Mouse (Mus musculus) forelimb bud, embryonic 11.5 days (tissue): ENCODE results near the gene Lin28a.
A peak's percentile ranks its signal among the peaks of the same experiment; 100 is the strongest.

Source experiments
- DNase-seq: peaks from one replicate; pipeline ENCODE4 v3.0.0-alpha.2; 2012; ENCODE audit warnings: low read depth, low spot score

Lin28a gene

GRCm38 (mm10) chr4:134018779-134019145 is at the start of gene Lin28a:
TSS of gene Lin28a (minus strand) at chr4:134018841.
- DNase-seq: no peak

DNA sequence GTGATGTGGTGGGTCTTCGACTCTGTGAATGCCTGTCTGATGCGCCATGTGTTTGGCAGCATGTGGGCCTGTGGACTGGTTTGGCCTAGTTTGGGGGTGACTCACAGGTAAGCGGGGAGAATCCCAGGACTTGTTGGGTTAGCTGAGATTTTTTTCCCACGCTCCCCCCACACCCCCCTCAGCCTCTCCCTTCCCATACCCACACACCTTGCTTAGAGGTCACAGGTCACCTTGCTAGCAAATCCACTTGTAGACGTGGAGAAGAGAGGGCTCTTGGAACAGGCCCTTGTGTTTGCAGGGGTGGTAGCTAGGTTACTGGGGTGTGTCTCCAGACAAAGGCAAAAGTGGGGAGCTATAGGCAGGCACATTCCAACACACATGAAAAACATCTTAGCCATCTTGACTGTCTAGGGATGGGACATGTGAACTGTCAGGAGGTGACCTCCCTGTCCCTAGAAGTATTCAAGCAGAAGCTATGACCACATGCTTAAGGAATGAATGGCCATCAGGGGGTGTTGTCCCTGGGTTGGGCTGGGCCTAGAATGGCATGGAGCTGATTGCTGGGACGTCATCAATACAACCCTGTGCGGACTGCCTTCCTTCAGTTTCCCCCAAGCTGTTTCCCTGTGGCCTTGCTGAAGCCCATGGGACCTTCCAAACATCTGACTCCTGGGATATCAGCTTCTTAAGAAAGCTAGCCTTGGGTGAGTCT is 49.3 kb upstream of the Lin28a start:
- no peak for DNase-seq

- DNase-seq: no peak
Observed at GRCm38 (mm10) chr4:134067383-134067782, 48.7 kb upstream of the Lin28a start.

GRCm38 (mm10) chr4:134065431-134066004 is 46.9 kb upstream of the Lin28a start:
- no peak for DNase-seq

GRCm38 (mm10) chr4:134062561-134062960 is 43.9 kb upstream of the Lin28a start:
- no peak for DNase-seq

- no peak for DNase-seq
Observed at GRCm38 (mm10) chr4:134061944-134062446, 43.4 kb upstream of the Lin28a start.

DNA sequence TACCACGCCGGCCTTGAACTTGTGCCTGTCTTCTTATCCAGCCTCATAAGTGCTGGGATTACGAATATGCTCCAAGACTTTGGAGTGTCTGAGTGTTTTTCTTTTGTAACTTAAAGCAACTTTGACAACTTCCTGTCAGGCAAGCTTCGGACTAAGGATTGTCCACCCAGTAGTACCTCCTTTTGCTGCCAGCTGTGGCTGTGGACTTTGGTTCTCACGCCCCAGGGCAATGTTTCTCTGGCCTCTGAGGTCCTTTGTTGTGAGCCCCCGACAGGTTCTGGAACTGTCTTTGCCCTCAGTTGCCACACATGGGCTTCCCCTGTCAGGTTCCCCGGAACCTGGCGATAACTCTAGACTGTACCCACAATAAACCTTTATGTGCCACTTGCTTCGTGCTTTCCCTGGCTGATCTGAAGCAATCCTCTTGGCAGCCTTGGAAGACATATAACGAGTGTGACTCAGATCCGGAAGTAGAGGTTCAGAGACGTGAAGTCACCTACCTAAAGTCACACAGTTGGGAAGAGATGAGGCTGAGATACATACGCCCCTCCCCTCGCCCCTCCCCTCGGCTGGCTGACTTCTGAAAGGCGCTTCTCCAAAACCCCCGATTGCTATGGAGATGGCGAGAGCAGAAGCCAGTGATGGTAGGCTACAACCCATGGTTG is 42.7 kb upstream of the Lin28a start:
- no peak for DNase-seq

DNA sequence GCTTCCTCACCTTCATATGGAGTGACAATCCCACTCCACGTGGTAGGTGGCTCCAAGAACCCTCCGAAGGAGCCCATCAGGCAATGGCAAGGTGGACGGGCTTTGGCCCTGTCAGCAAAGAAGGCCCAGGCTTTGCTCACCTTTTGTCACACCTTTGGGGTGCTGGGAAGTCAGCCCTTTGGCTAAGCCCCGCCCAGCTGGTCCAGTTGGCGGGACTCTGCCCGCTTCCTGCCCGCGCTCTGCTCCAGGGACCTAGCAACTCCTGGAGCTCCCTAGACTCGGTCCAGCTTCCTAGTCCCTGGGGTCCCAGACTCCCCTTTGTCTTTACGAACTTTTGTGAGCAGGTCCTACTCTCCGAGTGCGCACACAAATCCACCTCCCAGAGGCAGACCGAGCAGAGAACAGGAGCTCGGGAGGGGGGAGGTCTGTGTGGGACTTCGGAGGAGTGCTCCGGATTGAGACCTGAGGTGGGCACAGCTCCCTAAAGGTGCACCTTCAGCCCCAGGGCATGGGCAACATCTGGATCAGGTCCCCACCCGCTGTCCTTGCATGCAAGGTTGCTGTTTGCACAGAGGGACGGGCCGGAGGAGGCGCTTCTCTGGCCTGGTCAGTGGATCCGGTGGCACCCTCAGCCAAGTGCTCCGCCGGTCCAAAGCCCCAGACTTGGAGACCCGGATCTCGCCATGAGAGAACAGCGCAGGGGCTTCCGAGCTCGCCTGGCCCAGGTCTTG is 41.7 kb upstream of the Lin28a start, which contains the start of gene Crybg2:
Crybg2 (plus strand) TSS at position 681 of the 731 bp plus-strand sequence.
- DNase-seq: no peak

DNA sequence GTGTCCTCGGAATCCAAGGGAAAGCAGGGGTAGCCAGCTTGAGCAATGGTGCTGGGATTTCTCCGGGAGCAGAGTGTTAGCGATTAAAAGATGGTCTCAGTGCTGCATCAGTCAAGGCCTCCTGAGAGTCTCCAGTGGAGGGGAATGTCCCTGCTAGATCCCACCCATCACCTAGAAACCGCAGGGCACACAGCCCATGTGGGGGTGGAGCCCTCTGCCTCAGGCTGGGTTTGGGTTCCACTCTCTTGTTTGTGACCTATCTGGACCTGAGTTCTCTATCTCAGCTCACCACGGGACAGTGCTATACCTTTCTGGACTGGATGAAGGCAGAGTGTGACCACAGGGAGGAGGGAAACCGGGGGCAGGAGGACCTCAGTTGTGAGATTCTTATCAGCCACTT is 40.3 kb upstream of the Lin28a start:
- DNase-seq: no peak

DNA sequence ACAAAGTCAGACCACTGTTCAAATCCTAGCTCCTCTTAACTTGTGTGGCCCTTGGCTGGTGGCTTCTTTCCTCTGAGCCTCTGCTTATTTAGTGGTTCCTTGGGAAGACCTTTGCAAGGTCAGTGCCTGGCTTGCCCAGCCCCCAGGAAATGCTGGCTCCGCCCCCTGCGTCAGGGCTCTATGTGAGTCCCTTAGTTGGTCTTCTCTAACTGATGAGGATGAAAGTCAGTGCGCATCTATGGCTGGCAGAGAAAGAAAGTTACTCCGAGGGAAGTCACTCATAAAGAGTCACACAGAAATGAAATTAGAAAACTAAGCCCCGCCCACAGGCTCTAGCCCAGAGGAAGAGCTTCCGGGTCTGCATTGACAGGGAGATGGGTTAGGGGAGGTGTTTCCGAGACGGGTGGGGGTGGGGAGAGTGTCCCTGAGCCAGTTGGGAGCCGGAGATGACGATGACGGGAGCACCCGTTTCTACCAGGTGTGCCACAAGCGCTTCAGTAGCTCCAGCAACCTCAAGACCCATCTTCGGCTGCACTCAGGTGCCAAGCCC is 39.6 kb upstream of the Lin28a start:
- no peak for DNase-seq

- no peak for DNase-seq
Observed at GRCm38 (mm10) chr4:134053538-134053937, 34.9 kb upstream of the Lin28a start, which contains the start of gene Zfp683. TSS of gene Zfp683 (plus strand) at chr4:134053838.

- DNase-seq: no peak
Observed at GRCm38 (mm10) chr4:134052560-134052959, 33.9 kb upstream of the Lin28a start.

DNA sequence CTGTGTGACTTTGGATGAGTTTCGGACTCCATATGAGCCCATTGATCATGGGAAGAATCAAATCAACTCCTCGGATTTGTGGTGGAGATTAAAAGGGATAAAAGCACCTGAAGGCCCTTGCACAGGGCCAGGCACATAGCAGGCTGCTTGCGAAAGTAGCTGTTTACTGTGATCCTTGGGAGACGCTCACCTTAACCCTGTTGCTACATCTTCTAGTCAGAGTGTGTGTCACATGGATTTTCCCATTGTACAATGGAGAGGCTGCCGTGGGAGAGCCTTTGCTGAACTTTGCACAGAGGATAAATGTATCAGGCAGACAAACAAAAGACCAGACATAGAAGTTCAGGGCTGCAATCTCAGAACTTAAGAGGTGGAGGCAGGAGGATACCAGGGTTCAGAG is 33.3 kb upstream of the Lin28a start:
- no peak for DNase-seq

DNA sequence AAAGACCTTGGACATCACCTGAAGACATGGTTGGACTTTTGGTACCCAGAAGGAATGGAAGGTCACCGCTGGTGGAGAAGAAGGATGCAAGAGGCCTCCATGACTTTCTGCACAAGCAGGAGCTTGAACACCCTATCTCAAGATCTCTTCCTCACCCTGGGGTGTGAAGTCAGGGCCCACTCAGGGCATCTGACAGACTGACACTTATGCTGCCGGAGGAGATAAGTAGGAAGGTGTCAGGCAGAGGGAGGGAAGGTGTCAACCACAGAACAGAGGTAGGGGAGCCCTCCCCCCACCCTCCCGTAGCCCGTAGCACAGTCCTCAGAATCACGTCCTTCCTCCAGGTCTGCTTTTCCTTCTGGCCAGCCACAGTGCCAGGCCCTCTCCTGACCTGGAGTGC is 29.0 kb upstream of the Lin28a start:
- no peak for DNase-seq

GRCm38 (mm10) chr4:134043041-134043440 is 24.4 kb upstream of the Lin28a start:
- DNase-seq: no peak

DNA sequence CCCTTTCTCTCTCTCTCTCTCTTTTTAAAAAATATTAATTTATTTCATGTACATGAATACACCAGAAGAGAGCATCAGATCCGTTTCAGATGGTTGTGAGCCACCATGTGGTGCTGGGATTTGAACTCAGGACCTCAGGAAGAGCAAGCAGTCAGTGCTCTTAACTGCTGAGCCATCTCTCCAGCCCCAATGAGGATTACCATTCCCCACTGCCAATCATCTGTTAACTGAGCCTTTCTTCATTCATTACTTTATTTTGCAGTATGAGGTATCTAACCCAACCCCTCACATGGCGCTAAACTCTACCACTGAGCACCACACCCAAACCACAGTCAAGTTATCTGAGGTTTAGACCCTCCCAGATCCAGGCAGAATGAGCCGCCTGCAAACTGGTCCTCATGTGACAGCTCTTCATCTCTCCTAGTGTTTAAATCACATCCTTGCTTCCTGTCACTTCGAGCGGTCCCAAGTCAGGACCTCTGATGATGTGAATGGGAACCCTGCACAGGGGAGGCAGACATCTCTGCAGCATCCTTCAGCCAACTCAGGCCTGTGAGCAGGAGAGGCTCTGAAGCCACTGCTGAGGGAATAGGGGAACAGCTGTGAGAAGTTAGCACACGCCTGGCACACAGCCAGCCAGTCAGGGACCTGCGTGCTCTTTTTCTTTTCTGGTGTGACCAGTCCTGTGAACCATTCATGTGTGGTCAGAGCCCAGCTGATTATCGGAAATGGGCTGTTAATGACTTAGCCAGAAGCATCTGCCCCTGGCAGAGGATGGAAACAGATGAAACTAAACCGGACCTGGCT is 22.9 kb upstream of the Lin28a start:
- peak; percentile 41 for DNase-seq

DNA sequence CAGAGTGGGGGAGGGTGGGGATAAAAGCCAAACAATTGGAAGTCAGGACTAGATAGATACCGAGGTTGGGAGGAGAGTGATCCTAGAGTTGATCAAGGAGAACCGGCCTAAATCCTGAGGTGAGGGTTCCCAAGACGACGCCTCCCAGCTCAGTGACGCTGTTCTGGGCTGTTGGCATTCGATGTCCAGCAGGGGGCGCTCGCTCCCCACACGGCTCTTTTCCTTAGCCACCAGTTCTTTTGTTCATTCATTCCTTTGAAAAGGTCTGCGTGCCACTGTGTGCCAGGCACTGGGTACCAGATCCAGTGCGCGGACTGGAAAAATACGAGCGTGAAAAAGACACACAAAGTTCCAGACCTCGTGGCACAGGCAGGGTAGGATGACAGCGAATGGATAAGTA is 17.3 kb upstream of the Lin28a start:
- peak; percentile 75 for DNase-seq

DNA sequence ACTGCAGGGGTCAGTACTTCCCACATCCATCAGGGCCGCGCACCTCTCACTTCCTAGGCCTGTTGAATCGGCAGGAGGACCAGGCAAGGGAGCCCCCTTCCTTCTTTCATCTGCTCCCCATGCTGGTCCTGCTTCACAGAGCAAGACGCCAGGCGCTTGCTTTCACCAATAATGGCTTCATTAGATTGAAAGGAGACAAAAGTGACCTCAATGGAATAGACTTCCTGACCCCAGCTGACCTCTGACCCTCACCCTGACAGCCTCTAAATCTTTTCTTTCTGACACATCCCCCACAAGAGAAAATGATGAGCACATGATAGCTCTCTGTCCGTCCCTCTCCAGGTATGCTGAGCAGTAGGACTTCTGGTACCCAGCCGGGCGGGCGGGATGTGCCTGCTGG is 7.2 kb upstream of the Lin28a start:
- DNase-seq: no peak

GRCm38 (mm10) chr4:134020621-134021020 is 2.0 kb upstream of the Lin28a start:
- peak; percentile 78 for DNase-seq

- DNase-seq: no peak
Observed at GRCm38 (mm10) chr4:134019641-134020351, 1.2 kb upstream of the Lin28a start.
